Mouse (Mus musculus) E14TG2a.4 (cell line): ENCODE data around the gene Fam19a5.

Source experiments
- H3K27me3 ChIP-seq: 2 replicates; pipeline ENCODE4 v1.6.1; 2014; ENCODE audit warnings: low read length, control low read depth; ENCODE audit not compliant: insufficient read depth
- H3K36me3 ChIP-seq: 2 replicates; pipeline ENCODE4 v1.6.1; 2014; ENCODE audit warnings: low read length, control low read depth; ENCODE audit not compliant: insufficient read depth
- H3K4me1 ChIP-seq: replicated peaks from 2 replicates; pipeline ENCODE4 v1.6.1; 2014; ENCODE audit warnings: low read depth, low read length, control low read depth
- H3K4me3 ChIP-seq: replicated peaks from 2 replicates; pipeline ENCODE4 v1.5.1; 2014; ENCODE audit warnings: mild to moderate bottlenecking, low read length
- H3K9me3 ChIP-seq: 2 replicates; pipeline ENCODE4 v1.6.1; 2014; ENCODE audit warnings: low read length, control low read depth
- CTCF ChIP-seq: conservative IDR thresholded peaks from 2 replicates; pipeline ENCODE4 v1.5.1; 2014; ENCODE audit warnings: low read length
- NANOG ChIP-seq: IDR thresholded peaks from 2 replicates; pipeline ENCODE4 v1.6.1; 2014; ENCODE audit warnings: borderline replicate concordance, low read length, mixed read lengths
- POU5F1 ChIP-seq: IDR thresholded peaks from 2 replicates; pipeline ENCODE4 v1.6.1; 2014; ENCODE audit warnings: low read length, borderline replicate concordance

Fam19a5 gene

GRCm38 (mm10) chr15:87783331-87783730, 239.2 kb downstream of the Fam19a5 start:
- H3K27me3 ChIP-seq = no peaks in the 10 kb centered on the region
- TF ChIP-seq POU5F1 (no peak), CTCF (no peak), NANOG (no peak)

GRCm38 (mm10) chr15:87789671-87790070, 245.6 kb downstream of the Fam19a5 start:
- Histone ChIP-seq H3K27me3 (no peaks in the 10 kb centered on the region), H3K9me3 (no peaks in the 10 kb centered on the region), H3K4me1 (peaks cover 9% of the 10 kb centered on the region), H3K36me3 (no peaks in the 10 kb centered on the region), H3K4me3 (no peak overlapping the region)
- TF ChIP-seq CTCF (no peak), POU5F1 (no peak), NANOG (no peak)

More at GRCm38 (mm10) chr15:87783331-87783730, 239.2 kb downstream of the Fam19a5 start:
- H3K9me3 ChIP-seq = no peaks in the 10 kb centered on the region
- H3K4me3 ChIP-seq = no peak overlapping the region
- peaks cover 9% of the 10 kb centered on the region for H3K4me1 ChIP-seq
- no peaks in the 10 kb centered on the region for H3K36me3 ChIP-seq

GRCm38 (mm10) chr15:87793661-87794060, 249.6 kb downstream of the Fam19a5 start:
- no peaks in the 10 kb centered on the region for H3K9me3 ChIP-seq

GRCm38 (mm10) chr15:87796571-87796970, 252.5 kb downstream of the Fam19a5 start:
- Histone ChIP-seq H3K36me3 (no peaks in the 10 kb centered on the region), H3K27me3 (no peaks in the 10 kb centered on the region), H3K4me1 (no peaks in the 10 kb centered on the region), H3K4me3 (no peak overlapping the region), H3K9me3 (no peaks in the 10 kb centered on the region)
- TF ChIP-seq POU5F1 (no peak), NANOG (no peak), CTCF (no peak)

More at GRCm38 (mm10) chr15:87793661-87794060, 249.6 kb downstream of the Fam19a5 start:
- Histone ChIP-seq H3K4me1 (no peaks in the 10 kb centered on the region), H3K36me3 (no peaks in the 10 kb centered on the region), H3K4me3 (no peak overlapping the region), H3K27me3 (no peaks in the 10 kb centered on the region)
- TF ChIP-seq NANOG = no peak
- no peak for TF ChIP-seq POU5F1
- no peak for TF ChIP-seq CTCF
